Mouse (Mus musculus) liver, adult 2 months (tissue): ENCODE measurements around the gene Nf1.

Experiments
- CTCF ChIP-seq: fragments of 200-500 bp; IDR thresholded peaks from 2 replicates; pipeline ENCODE4 v1.5.1; 2011; ENCODE audit warnings: low read depth, low read length, control low read depth
- POLR2A ChIP-seq: fragments of 200-500 bp; IDR thresholded peaks from 2 replicates; pipeline ENCODE4 v1.6.1; 2011; ENCODE audit warnings: low read length, control low read depth; ENCODE audit not compliant: insufficient read depth; ENCODE audit errors: extremely low read depth

GRCm38 (mm10) chr11:79310467-79310866 lies 29.0 kb upstream of the Nf1 start:
- TF ChIP-seq CTCF (no peak), POLR2A (no peak)
